Mouse (Mus musculus): ENCODE data around the gene Arl13a. TPM values are rescaled to one million over a fixed set of nuclear protein-coding genes. Genes with fewer than 3 reads are reported as not detected.
"Not testable (repeated sequence)": the region's sequence is repeated elsewhere in the genome, so short reads cannot be mapped to it uniquely, and the experiment has no call there.

Arl13a gene
- not detected in 2 replicates for polyA plus RNA-seq (2012; rRNA removed)

GRCm38 (mm10) chrX:134187201-134187600 is at the start of gene Arl13a:
Gene Arl13a, plus strand, starts transcription at chrX:134187501.
- WGBS, result 97% methylated on average over 9 of the region's 9 CpGs
- not testable (repeated sequence) for DNase-seq (ENCODE audit: low read depth, low spot score)

- 76% methylated on average over 6 of the region's 6 CpGs for WGBS
- no peak for DNase-seq (ENCODE audit: low read depth, low spot score)
Measured at GRCm38 (mm10) chrX:134140024-134140423, 47.3 kb upstream of the Arl13a start.

GRCm38 (mm10) chrX:134141551-134141950 is 45.8 kb upstream of the Arl13a start:
- 67% methylated on average over 1 of the region's 1 CpGs for WGBS
- DNase-seq (ENCODE audit: low read depth, low spot score), result no peak

GRCm38 (mm10) chrX:134141986-134142385 is 45.3 kb upstream of the Arl13a start:
- DNase-seq (ENCODE audit: low read depth, low spot score), result no peak
- WGBS, result 82% methylated on average over 4 of the region's 4 CpGs

GRCm38 (mm10) chrX:134158151-134158550 is 29.1 kb upstream of the Arl13a start:
- WGBS, result 69% methylated on average over 7 of the region's 7 CpGs
- DNase-seq (ENCODE audit: low read depth, low spot score), result no peak

- 81% methylated on average over 2 of the region's 2 CpGs for WGBS
- DNase-seq (ENCODE audit: low read depth, low spot score), result no peak
Measured at GRCm38 (mm10) chrX:134160442-134160841, 26.9 kb upstream of the Arl13a start.

GRCm38 (mm10) chrX:134162043-134162720 is 25.1 kb upstream of the Arl13a start, which contains the start of gene Xkrx:
Gene Xkrx, minus strand, starts transcription at chrX:134162076.
- DNase-seq (ENCODE audit: low read depth, low spot score), result no peak
- 32% methylated on average over 16 of the region's 16 CpGs for WGBS

GRCm38 (mm10) chrX:134162826-134163225 is 24.5 kb upstream of the Arl13a start:
- no peak for DNase-seq (ENCODE audit: low read depth, low spot score)
- WGBS, result 23% methylated on average over 11 of the region's 11 CpGs

- WGBS, result 46% methylated on average over 4 of the region's 4 CpGs
Measured at GRCm38 (mm10) chrX:134163484-134163883, 23.8 kb upstream of the Arl13a start.

GRCm38 (mm10) chrX:134170584-134170983 is 16.7 kb upstream of the Arl13a start:
- no peak for DNase-seq (ENCODE audit: low read depth, low spot score)
- 95% methylated on average over 1 of the region's 1 CpGs for WGBS

More at GRCm38 (mm10) chrX:134163484-134163883, 23.8 kb upstream of the Arl13a start:
- no peak for DNase-seq (ENCODE audit: low read depth, low spot score)

- WGBS, result 100% methylated on average over 1 of the region's 1 CpGs
- DNase-seq (ENCODE audit: low read depth, low spot score), result no peak
Measured at GRCm38 (mm10) chrX:134174699-134175098, 12.6 kb upstream of the Arl13a start.

GRCm38 (mm10) chrX:134208491-134208890 is 21.2 kb downstream of the Arl13a start:
- no peak for DNase-seq (ENCODE audit: low read depth, low spot score)
- 61% methylated on average over 2 of the region's 2 CpGs for WGBS

GRCm38 (mm10) chrX:134211151-134211642 is 23.9 kb downstream of the Arl13a start:
- no peak for DNase-seq (ENCODE audit: low read depth, low spot score)
- WGBS, result 88% methylated on average over 7 of the region's 7 CpGs

- no peak for DNase-seq (ENCODE audit: low read depth, low spot score)
- 86% methylated on average over 4 of the region's 4 CpGs for WGBS
Measured at GRCm38 (mm10) chrX:134218161-134218560, 30.9 kb downstream of the Arl13a start.

GRCm38 (mm10) chrX:134220618-134221017 is 33.3 kb downstream of the Arl13a start:
- WGBS, result 79% methylated on average over 3 of the region's 3 CpGs
- DNase-seq (ENCODE audit: low read depth, low spot score), result no peak

GRCm38 (mm10) chrX:134221856-134222255 is 34.6 kb downstream of the Arl13a start, which contains the start of gene Nox1:
Gene Nox1, minus strand, starts transcription at chrX:134221956.
- no peak for DNase-seq (ENCODE audit: low read depth, low spot score)
- 70% methylated on average over 4 of the region's 4 CpGs for WGBS

GRCm38 (mm10) chrX:134233048-134233447 is 45.7 kb downstream of the Arl13a start:
- 85% methylated on average over 1 of the region's 1 CpGs for WGBS
- DNase-seq (ENCODE audit: low read depth, low spot score), result no peak

GRCm38 (mm10) chrX:134238266-134238665 is 51.0 kb downstream of the Arl13a start:
- DNase-seq (ENCODE audit: low read depth, low spot score), result no peak
- whole genome bisulfite sequencing, result 90% methylated on average over 10 of the region's 10 CpGs

- no peak for DNase-seq (ENCODE audit: low read depth, low spot score)
- 78% methylated on average over 10 of the region's 10 CpGs for WGBS
Measured at GRCm38 (mm10) chrX:134245946-134246345, 58.6 kb downstream of the Arl13a start.

- no peak for DNase-seq (ENCODE audit: low read depth, low spot score)
- whole genome bisulfite sequencing, result 54% methylated on average over 2 of the region's 2 CpGs
Measured at GRCm38 (mm10) chrX:134248202-134248601, 60.9 kb downstream of the Arl13a start.
